Mouse (Mus musculus) C2C12 (cell line): ENCODE data around the gene Ovgp1. TPM values are rescaled to one million over a fixed set of nuclear protein-coding genes. Genes with fewer than 3 reads are reported as not detected.
"Not testable (repeated sequence)": the region's sequence is repeated elsewhere in the genome, so short reads cannot be mapped to it uniquely, and the experiment has no call there.

Experiments
- H3K27me3 ChIP-seq: one replicate; pipeline ENCODE4 v1.6.1; 2011; ENCODE audit not compliant: control insufficient read depth, insufficient read depth, insufficient read length
- H3K36me3 ChIP-seq: one replicate; pipeline ENCODE4 v1.6.1; 2011; ENCODE audit not compliant: control insufficient read depth, insufficient read depth
- H3K4me3 ChIP-seq: one replicate; pipeline ENCODE4 v1.5.1; 2011; ENCODE audit warnings: mild to moderate bottlenecking, control low read depth; ENCODE audit not compliant: poor library complexity, insufficient read depth, severe bottlenecking
- H3K79me2 ChIP-seq: one replicate; pipeline ENCODE4 v1.6.1; 2011; ENCODE audit not compliant: control insufficient read depth, insufficient read depth
- H3K79me3 ChIP-seq: one replicate; pipeline ENCODE4 v1.6.1; 2011; ENCODE audit warnings: low read depth, control low read depth
- H3ac ChIP-seq: one replicate; pipeline ENCODE3; 2011; ENCODE audit warnings: low read depth; ENCODE audit not compliant: control insufficient read depth, insufficient read length
- CEBPB ChIP-seq: IDR thresholded peaks from one replicate; pipeline ENCODE4 v1.6.1; 2011; ENCODE audit warnings: low read depth, mild to moderate bottlenecking, control low read depth, moderate library complexity
- CTCF ChIP-seq: IDR thresholded peaks from one replicate; pipeline ENCODE4 v1.5.1; 2011; ENCODE audit not compliant: control insufficient read depth, insufficient read depth, insufficient read length
- FOSL1 ChIP-seq: IDR thresholded peaks from one replicate; pipeline ENCODE4 v1.8.0; 2011; ENCODE audit warnings: mild to moderate bottlenecking, low read length; ENCODE audit not compliant: poor library complexity, insufficient read depth, severe bottlenecking
- MAX ChIP-seq: IDR thresholded peaks from one replicate; pipeline ENCODE4 v1.6.1; 2011; ENCODE audit warnings: mild to moderate bottlenecking, control low read depth
- MYOD1 ChIP-seq: IDR thresholded peaks from one replicate; pipeline ENCODE4 v1.6.1; 2011; ENCODE audit warnings: low read depth; ENCODE audit not compliant: control insufficient read depth, insufficient read length
- MYOG ChIP-seq: IDR thresholded peaks from one replicate; pipeline ENCODE4 v1.6.1; 2011; ENCODE audit not compliant: control insufficient read depth, insufficient read length; ENCODE audit errors: extremely low read depth
- USF1 ChIP-seq: IDR thresholded peaks from one replicate; pipeline ENCODE4 v1.6.1; 2011; ENCODE audit warnings: low read depth, mild to moderate bottlenecking, control low read depth, moderate library complexity
- polyA plus RNA-seq: library from polyadenylated mRNA; unstranded; fragments of >200 nt; fragmentation: generic; extraction: Trizol; gene quantifications from one replicate; pipeline ENCODE4 v1.2.1, GENCODE M21; 2012; ENCODE audit warnings: missing spikeins

Ovgp1 gene
- polyA plus RNA-seq, 1 experiment = 0.25 TPM

- H3K4me3 ChIP-seq = no peak overlapping the region
- TF ChIP-seq MAX = no peak
- no peaks in the 10 kb centered on the region for H3K36me3 ChIP-seq
- H3K27me3 ChIP-seq = no peaks in the 10 kb centered on the region
- no peaks in the 10 kb centered on the region for H3K79me3 ChIP-seq
- H3ac ChIP-seq = no peak overlapping the region
- H3K79me2 ChIP-seq = no peaks in the 10 kb centered on the region
Measured at GRCm38 (mm10) chr3:106001416-106002370, 28.2 kb downstream of the Ovgp1 start.

- H3K27me3 ChIP-seq, H3K79me2 ChIP-seq, H3K79me3 ChIP-seq, H3ac ChIP-seq, H3K4me3 ChIP-seq, H3K36me3 ChIP-seq: not testable (repeated sequence)
Measured at GRCm38 (mm10) chr3:106003360-106003759, 29.8 kb downstream of the Ovgp1 start.

GRCm38 (mm10) chr3:106014546-106014945 is 41.0 kb downstream of the Ovgp1 start, which contains the start of gene Pifo:
Gene Pifo (minus strand): TSS chr3:106014646.
- no peaks in the 10 kb centered on the region for H3K79me2 ChIP-seq
- TF ChIP-seq USF1 = no peak
- H3K36me3 ChIP-seq = no peaks in the 10 kb centered on the region
- no peak within 1 kb of the TSS for H3ac ChIP-seq
- H3K79me3 ChIP-seq = no peaks in the 10 kb centered on the region
- H3K4me3 ChIP-seq = no peak within 1 kb of the TSS
- no peaks in the 10 kb centered on the region for H3K27me3 ChIP-seq

GRCm38 (mm10) chr3:106021840-106022239 is 48.3 kb downstream of the Ovgp1 start:
- H3K4me3 ChIP-seq = no peak overlapping the region
- no peak overlapping the region for H3ac ChIP-seq
- no peak for TF ChIP-seq CTCF
- TF ChIP-seq FOSL1 = no peak
- no peak for TF ChIP-seq MYOG
- no peak for TF ChIP-seq CEBPB
- TF ChIP-seq MYOD1 = no peak
- no peak for TF ChIP-seq MAX
- TF ChIP-seq USF1 = no peak
- H3K36me3 ChIP-seq = no peaks in the 10 kb centered on the region
- no peaks in the 10 kb centered on the region for H3K79me3 ChIP-seq
- no peaks in the 10 kb centered on the region for H3K79me2 ChIP-seq
- H3K27me3 ChIP-seq = no peaks in the 10 kb centered on the region

GRCm38 (mm10) chr3:106024135-106024534 is 50.6 kb downstream of the Ovgp1 start:
- no peak overlapping the region for H3K4me3 ChIP-seq
- H3K79me2 ChIP-seq = no peaks in the 10 kb centered on the region
- no peaks in the 10 kb centered on the region for H3K36me3 ChIP-seq
- H3K79me3 ChIP-seq = no peaks in the 10 kb centered on the region
- H3K27me3 ChIP-seq = no peaks in the 10 kb centered on the region
- no peak overlapping the region for H3ac ChIP-seq
- TF ChIP-seq MYOG (no peak), MAX (no peak), MYOD1 (no peak), USF1 (no peak), CTCF (no peak), CEBPB (no peak), FOSL1 (no peak)

- no peak within 1 kb of the TSS for H3ac ChIP-seq
- no peak within 1 kb of the TSS for H3K4me3 ChIP-seq
- TF ChIP-seq MYOD1 (no peak), FOSL1 (no peak), MAX (no peak), MYOG (no peak), CEBPB (no peak), CTCF (no peak), USF1 (no peak)
- H3K79me2 ChIP-seq = no peaks in the 10 kb centered on the region
- H3K79me3 ChIP-seq = no peaks in the 10 kb centered on the region
- H3K27me3 ChIP-seq = no peaks in the 10 kb centered on the region
- no peaks in the 10 kb centered on the region for H3K36me3 ChIP-seq
Measured at GRCm38 (mm10) chr3:106032781-106033180, 59.3 kb downstream of the Ovgp1 start, which contains the start of gene Chil5. Gene Chil5 (minus strand): TSS chr3:106032814.

Other genes with a start within 250 kb of the Ovgp1 start
- gene Rap1a, start 172.4 kb upstream of the Ovgp1 start, polyA plus RNA-seq = 15.1 TPM
- gene Adora3, start 102.9 kb upstream of the Ovgp1 start, polyA plus RNA-seq = not detected
- gene Tmigd3, start 102.8 kb upstream of the Ovgp1 start, polyA plus RNA-seq = not detected
- 0.06 TPM for gene I830077J02Rik, start 41.0 kb upstream of the Ovgp1 start, polyA plus RNA-seq
- gene Wdr77, start 14.3 kb upstream of the Ovgp1 start, polyA plus RNA-seq = 90.2 TPM
- gene Atp5f1, start 13.6 kb upstream of the Ovgp1 start, polyA plus RNA-seq = 243 TPM
- gene Pifo, start 40.9 kb downstream of the Ovgp1 start, polyA plus RNA-seq = not detected
- not detected for gene Chil5, start 59.1 kb downstream of the Ovgp1 start, polyA plus RNA-seq
- gene Chia1, start 139.5 kb downstream of the Ovgp1 start, polyA plus RNA-seq = not detected
- gene Chil3, start 193.9 kb downstream of the Ovgp1 start, polyA plus RNA-seq = not detected
- not detected for gene Chil4, start 245.8 kb downstream of the Ovgp1 start, polyA plus RNA-seq